Mouse (Mus musculus) right cerebral cortex, postnatal 14 days (tissue): ENCODE results near the gene Dcp1b.

Experiments
- DNase-seq: peaks from one replicate; pipeline ENCODE4 v3.0.0; 2022

Dcp1b gene

GRCm38 (mm10) chr6:119175078-119175853, at the start of gene Dcp1b:
TSS of gene Dcp1b (plus strand) at chr6:119175253.
- DNase-seq: peak; percentile 90

GRCm38 (mm10) chr6:119126991-119127390, 48.1 kb upstream of the Dcp1b start:
- DNase-seq: no peak

GRCm38 (mm10) chr6:119128076-119128475, 47.0 kb upstream of the Dcp1b start:
- no peak for DNase-seq

GRCm38 (mm10) chr6:119128521-119128920, 46.5 kb upstream of the Dcp1b start:
- DNase-seq: no peak

GRCm38 (mm10) chr6:119129664-119130063, 45.4 kb upstream of the Dcp1b start:
- DNase-seq: peak; percentile 46

GRCm38 (mm10) chr6:119132111-119132735, 42.8 kb upstream of the Dcp1b start:
- DNase-seq: no peak

GRCm38 (mm10) chr6:119132863-119133262, 42.2 kb upstream of the Dcp1b start:
- no peak for DNase-seq

DNA sequence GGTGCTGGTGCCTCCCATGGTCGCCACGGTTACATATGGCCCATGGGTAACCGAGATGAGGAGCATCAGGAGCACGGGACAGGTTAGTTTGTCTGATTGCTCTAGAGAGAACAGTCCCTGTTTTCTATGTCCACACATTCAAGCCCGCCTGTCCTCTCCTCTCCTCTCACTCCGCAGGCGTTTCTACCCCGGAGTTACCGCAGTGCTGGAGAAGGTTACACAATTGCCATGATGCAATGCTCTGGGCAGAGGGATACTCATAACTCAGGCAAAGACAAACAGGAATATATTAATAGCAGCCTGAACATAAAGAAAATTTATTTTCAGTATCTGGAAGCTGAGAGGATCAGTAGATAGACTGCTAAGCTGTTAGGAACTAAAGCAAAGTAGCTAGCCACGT, 37.3 kb upstream of the Dcp1b start:
- DNase-seq: no peak

- DNase-seq: no peak
These were observed 35.5 kb upstream of the Dcp1b start for GRCm38 (mm10) chr6:119139561-119139960.

- DNase-seq: no peak
These were observed 29.9 kb upstream of the Dcp1b start for GRCm38 (mm10) chr6:119145109-119145508.

DNA sequence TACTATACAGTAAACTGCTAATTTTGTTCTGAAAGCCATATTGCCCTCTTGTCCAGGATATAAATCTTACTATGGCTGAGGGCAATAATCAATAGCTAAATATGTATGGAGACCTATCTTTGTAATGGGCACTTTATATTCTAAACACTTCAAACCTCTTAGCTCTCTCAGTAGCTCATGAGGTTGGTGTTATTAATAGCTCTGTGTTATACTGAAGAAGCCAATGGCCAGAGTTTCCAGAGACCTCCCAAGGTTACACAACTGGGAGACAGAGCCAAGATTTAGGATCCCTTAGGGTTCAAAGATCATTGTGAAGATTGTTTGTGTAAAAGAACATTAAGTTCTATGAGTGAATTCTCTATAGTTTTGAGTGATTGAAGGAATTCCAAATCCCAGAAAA, 9.4 kb upstream of the Dcp1b start:
- no peak for DNase-seq

DNA sequence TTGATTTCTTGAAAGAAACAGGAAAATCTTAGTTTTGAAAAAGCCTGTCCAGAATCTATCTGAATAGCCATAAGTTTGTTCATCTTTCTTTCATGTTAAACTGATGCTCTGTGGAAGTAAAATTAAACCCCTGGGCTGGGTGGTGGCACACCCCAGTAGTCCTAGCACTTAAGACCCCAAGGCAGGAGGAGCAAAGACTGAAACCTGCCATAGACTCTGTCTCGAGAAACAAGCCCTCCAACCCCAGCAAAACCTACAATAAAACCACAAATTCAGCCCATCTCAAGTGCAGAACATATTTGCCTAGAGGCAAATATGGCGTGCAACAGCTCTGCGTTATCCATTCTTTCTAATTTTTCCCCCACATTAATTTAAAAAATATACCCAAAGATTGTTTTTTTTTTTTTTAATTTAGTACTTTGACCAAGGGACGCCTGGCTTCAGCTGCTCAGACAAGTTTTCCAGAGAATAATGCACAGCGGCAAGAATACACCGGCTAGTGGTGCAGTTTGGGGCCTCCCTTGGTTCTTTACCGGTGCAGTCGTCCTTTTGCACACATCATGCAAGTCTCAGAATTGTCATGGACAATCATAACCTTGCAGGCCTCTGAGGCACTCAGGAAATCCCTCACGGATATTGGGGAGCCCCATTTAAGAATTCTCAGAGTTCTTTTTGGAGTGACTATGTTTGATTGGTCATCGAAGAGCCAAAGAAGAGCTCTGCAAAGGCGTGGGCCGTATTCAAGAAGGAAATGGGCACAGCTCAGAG, 562 bp upstream of the Dcp1b start:
- DNase-seq: no peak

DNA sequence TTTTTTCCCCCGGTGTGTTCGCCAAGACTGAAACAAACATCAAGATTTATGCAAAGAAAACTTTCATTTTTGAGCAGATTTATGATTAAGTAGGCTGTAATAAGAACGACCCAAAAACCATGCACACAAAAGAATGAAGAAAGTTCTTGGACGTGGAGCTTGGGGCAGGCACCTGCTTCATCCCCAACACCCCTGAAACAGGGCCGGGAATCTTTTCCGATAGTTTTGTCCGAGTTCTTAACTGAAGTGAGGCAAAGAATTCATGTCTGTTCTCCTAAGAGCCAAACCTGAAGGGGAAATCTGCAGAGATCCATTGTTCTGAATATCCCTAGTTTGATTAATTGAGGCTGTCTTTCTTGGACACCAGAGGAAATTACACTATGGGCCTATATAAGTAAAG, 1.1 kb downstream of the Dcp1b start:
- DNase-seq: no peak

- no peak for DNase-seq
These were observed 2.0 kb downstream of the Dcp1b start for GRCm38 (mm10) chr6:119177101-119177500.

- no peak for DNase-seq
These were observed 5.1 kb downstream of the Dcp1b start for GRCm38 (mm10) chr6:119180188-119180587.

DNA sequence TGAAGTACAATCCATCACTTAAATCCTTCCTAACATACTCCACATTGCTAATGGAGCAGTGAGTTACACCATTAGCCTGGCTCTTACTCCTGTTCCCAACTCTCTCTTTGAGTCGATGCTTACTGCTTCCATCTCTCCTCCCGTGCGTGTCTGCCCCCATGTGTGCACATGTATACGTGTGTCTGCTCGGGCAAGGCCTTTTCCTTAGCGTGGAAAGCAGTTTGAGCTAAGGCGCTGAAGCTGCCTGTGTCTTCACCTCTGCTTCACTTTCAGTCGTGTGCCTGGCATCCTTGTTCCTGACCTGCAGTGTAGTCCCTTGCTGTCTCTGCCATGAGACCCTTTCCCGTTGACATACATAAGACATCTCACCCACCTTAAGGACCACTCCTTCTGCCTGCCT, 7.2 kb downstream of the Dcp1b start:
- DNase-seq: no peak

DNA sequence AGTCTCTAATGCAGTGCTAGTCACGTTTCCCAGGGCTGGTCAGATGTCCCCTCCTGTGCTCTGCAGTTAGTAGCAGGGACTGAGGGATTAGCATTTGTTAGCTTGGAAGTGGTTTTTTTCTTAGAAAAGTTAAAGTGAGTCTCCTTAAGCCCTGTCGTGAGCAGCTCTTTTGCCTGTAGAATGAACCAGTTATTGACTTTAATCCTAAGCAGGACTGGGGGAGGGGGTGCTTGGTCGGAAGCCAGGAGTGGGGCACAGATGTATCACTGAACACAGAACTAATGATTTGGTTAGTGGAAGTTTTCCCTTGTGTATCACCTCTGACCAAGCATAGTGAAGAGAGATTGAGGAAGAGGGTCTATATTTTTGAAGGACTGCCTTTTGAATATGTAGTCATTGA, 8.7 kb downstream of the Dcp1b start:
- DNase-seq: no peak

DNA sequence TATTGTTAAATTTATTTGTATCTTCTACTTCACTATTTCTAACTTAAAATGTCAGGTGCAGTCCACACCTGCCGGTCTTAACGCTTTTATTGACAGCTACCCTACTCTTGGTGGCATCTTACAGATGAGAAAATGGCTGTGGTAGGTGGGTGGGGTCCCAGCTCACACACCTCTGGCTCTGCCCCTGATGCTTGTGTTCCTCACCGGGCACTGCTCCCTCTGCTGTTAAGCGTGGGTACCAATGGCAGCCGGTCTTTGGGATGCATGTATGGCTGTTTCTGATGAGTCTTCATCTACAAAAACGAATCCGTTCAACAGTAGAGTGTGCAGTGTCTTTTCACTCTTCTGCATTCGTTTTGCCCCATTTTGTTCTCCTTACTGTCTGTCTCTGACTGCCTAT, 11.6 kb downstream of the Dcp1b start:
- DNase-seq: peak; percentile 31

- DNase-seq: no peak
These were observed 12.6 kb downstream of the Dcp1b start for GRCm38 (mm10) chr6:119187631-119188030.

- no peak for DNase-seq
These were observed 16.4 kb downstream of the Dcp1b start for GRCm38 (mm10) chr6:119191478-119191877.

DNA sequence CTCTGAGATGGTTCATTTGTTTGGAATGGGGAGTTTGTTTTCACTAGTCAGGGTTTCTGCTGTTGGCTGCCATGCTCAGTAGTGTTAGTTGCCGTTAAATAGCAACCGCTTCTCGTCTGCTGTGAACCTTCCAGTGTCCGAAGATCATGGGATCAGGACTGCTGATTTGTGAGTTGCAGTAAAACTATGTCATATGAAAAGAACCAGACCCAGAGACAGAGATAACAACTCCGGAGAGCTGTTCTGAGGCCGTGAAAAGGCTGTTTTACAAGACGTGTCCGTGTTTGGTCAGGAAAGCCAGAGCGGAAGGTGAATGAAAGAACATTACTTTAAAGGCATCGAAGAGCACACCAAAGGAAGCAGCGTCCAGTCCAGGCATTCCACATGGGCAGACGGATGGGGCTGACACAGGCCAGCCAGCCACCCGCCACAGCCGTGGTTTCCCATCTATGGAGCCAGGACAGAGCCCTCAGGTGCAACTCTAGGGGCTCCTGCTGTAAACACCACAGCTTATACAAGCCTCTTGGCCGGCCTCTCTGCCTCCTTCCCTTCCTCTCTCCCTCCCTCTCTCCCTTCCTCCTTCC, 18.6 kb downstream of the Dcp1b start:
- no peak for DNase-seq

DNA sequence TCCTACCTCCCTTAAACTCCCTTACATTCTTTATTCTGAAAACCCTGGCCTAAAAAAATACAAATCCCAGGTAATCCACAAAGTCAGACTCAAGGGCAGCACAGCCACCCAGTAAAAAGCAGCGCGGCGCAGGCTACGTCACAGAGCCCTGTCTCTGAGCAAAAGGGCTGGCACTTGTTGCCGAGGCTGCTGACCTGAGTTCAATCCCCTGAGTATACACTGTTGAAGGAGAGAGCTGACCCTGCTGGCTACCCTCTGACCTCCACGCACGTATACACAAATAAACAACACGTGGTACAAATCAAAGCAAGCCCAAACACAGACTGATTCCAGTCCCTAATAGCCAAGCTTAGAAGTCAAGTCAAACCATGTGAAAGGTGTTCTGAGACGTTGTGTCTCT, 19.1 kb downstream of the Dcp1b start:
- no peak for DNase-seq

DNA sequence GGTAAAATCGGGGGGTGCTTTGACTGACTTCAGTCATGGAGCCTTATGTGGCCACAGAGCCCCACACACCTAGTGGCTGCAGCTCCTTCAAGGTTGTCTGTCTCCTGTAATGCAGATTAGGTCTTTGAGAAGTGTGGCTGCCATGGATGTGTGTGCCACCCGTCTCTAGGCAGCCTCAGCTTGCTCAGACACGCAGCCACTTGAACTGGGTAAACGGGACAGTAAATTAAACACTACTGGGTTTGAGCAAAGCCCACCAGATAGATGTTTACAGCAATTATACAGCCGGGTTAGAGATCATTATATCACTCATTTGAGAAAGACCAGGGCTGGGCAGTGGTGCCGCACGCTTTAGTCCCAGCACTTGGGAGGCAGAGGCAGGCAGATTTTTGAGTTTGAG, 19.5 kb downstream of the Dcp1b start:
- no peak for DNase-seq
